Mouse (Mus musculus): ENCODE results near the gene Ap1b1.
A peak's percentile ranks its signal among the peaks of the same experiment; 100 is the strongest.

Gene Ap1b1

GRCm38 (mm10) chr11:5032706-5033105 lies 46.1 kb downstream of the Ap1b1 start:
- no peak for DNase-seq (ENCODE audit: extremely low read depth, insufficient read length, low spot score)

- no peak for DNase-seq (ENCODE audit: extremely low read depth, insufficient read length, low spot score)
Measured at GRCm38 (mm10) chr11:5033136-5033535, 46.5 kb downstream of the Ap1b1 start.

- no peak for DNase-seq (ENCODE audit: extremely low read depth, insufficient read length, low spot score)
Measured at GRCm38 (mm10) chr11:5035421-5035820, 48.8 kb downstream of the Ap1b1 start.

- no peak for DNase-seq (ENCODE audit: extremely low read depth, insufficient read length, low spot score)
Measured at GRCm38 (mm10) chr11:5037146-5037854, 50.7 kb downstream of the Ap1b1 start.

GRCm38 (mm10) chr11:5040585-5040984 lies 54.0 kb downstream of the Ap1b1 start:
- DNase-seq (ENCODE audit: extremely low read depth, insufficient read length, low spot score), result no peak

- DNase-seq (ENCODE audit: extremely low read depth, insufficient read length, low spot score), result no peak
Measured at GRCm38 (mm10) chr11:5041144-5041780, 54.6 kb downstream of the Ap1b1 start.

GRCm38 (mm10) chr11:5042645-5043381 lies 56.2 kb downstream of the Ap1b1 start:
- no peak for DNase-seq (ENCODE audit: extremely low read depth, insufficient read length, low spot score)

GRCm38 (mm10) chr11:5046321-5046926 lies 59.8 kb downstream of the Ap1b1 start:
- DNase-seq (ENCODE audit: extremely low read depth, insufficient read length, low spot score), result no peak

- DNase-seq (ENCODE audit: extremely low read depth, insufficient read length, low spot score), result no peak
Measured at GRCm38 (mm10) chr11:5051629-5052028, 65.0 kb downstream of the Ap1b1 start.

- no peak for DNase-seq (ENCODE audit: extremely low read depth, insufficient read length, low spot score)
Measured at GRCm38 (mm10) chr11:5052200-5052854, 65.7 kb downstream of the Ap1b1 start.

GRCm38 (mm10) chr11:5054151-5054550 lies 67.5 kb downstream of the Ap1b1 start:
- no peak for DNase-seq (ENCODE audit: extremely low read depth, insufficient read length, low spot score)

GRCm38 (mm10) chr11:5054874-5055273 lies 68.2 kb downstream of the Ap1b1 start:
- DNase-seq (ENCODE audit: extremely low read depth, insufficient read length, low spot score), result no peak

GRCm38 (mm10) chr11:5055945-5056938 lies 69.6 kb downstream of the Ap1b1 start:
- DNase-seq (ENCODE audit: extremely low read depth, insufficient read length, low spot score), result no peak

- no peak for DNase-seq (ENCODE audit: extremely low read depth, insufficient read length, low spot score)
Measured at GRCm38 (mm10) chr11:5057064-5057463, 70.4 kb downstream of the Ap1b1 start.

- DNase-seq (ENCODE audit: extremely low read depth, insufficient read length, low spot score), result no peak
Measured at GRCm38 (mm10) chr11:5057541-5057855, 70.9 kb downstream of the Ap1b1 start.

GRCm38 (mm10) chr11:5057856-5058641 lies 71.4 kb downstream of the Ap1b1 start, which contains the start of gene Rasl10a:
Rasl10a (plus strand) TSS chr11:5058128.
- DNase-seq (ENCODE audit: extremely low read depth, insufficient read length, low spot score), result no peak

GRCm38 (mm10) chr11:5058783-5059182 lies 72.2 kb downstream of the Ap1b1 start:
- no peak for DNase-seq (ENCODE audit: extremely low read depth, insufficient read length, low spot score)

- no peak for DNase-seq (ENCODE audit: extremely low read depth, insufficient read length, low spot score)
Measured at GRCm38 (mm10) chr11:5059230-5059629, 72.6 kb downstream of the Ap1b1 start.

- DNase-seq (ENCODE audit: extremely low read depth, insufficient read length, low spot score), result peak; percentile 45
Measured at GRCm38 (mm10) chr11:5059704-5060156, 73.1 kb downstream of the Ap1b1 start.

All from 3134 (cell line).